Mouse (Mus musculus) hindbrain, embryonic 10.5 days (tissue): Measurements from ENCODE around the gene Axin2. TPM values are rescaled to one million over a fixed set of nuclear protein-coding genes. Genes with fewer than 3 reads are reported as not detected.

ENCODE experiments used
- DNase-seq: peaks from one replicate; pipeline ENCODE4 v3.0.0-alpha.2; 2017; ENCODE audit warnings: low spot score
- H3K27ac ChIP-seq: fragments of 300-500 bp; sonication (generic); 2 replicates; pipeline ENCODE4 v1.5.1; 2016; ENCODE audit warnings: mild to moderate bottlenecking, moderate library complexity
- H3K27me3 ChIP-seq: fragments of 300-500 bp; sonication (generic); 2 replicates; pipeline ENCODE4 v1.6.1; 2016; ENCODE audit warnings: mild to moderate bottlenecking; ENCODE audit not compliant: poor library complexity, insufficient read depth, severe bottlenecking
- H3K36me3 ChIP-seq: fragments of 300-500 bp; sonication (generic); 2 replicates; pipeline ENCODE4 v1.6.1; 2016; ENCODE audit warnings: mild to moderate bottlenecking, moderate library complexity
- H3K4me1 ChIP-seq: fragments of 300-500 bp; sonication (generic); replicated peaks from 2 replicates; pipeline ENCODE4 v1.6.1; 2016; ENCODE audit warnings: mild to moderate bottlenecking
- H3K4me3 ChIP-seq: fragments of 300-500 bp; sonication (generic); 2 replicates; pipeline ENCODE4 v1.5.1; 2016; ENCODE audit warnings: mild to moderate bottlenecking, moderate library complexity
- H3K9me3 ChIP-seq: fragments of 300-500 bp; sonication (generic); 2 replicates; pipeline ENCODE4 v1.6.1; 2016; ENCODE audit warnings: mild to moderate bottlenecking, moderate library complexity
- WGBS: fragments of 180-500 bp; shearing (Covaris S2); methylation state at CpG from one replicate; pipeline ENCODE4 v1.1.7; 2016; 5-methylcytosine and 5-hydroxymethylcytosine counted together
- polyA plus RNA-seq: library from polyadenylated mRNA; unstranded; fragments of >200 nt; fragmentation: Nextera tagmentation; extraction: Ambion mirVana; gene quantifications from 2 replicates; pipeline ENCODE4 v1.2.1, GENCODE M21; 2016

Axin2 gene
- polyA plus RNA-seq, 1 experiment from 2014 or later: 18.0 TPM

DNA sequence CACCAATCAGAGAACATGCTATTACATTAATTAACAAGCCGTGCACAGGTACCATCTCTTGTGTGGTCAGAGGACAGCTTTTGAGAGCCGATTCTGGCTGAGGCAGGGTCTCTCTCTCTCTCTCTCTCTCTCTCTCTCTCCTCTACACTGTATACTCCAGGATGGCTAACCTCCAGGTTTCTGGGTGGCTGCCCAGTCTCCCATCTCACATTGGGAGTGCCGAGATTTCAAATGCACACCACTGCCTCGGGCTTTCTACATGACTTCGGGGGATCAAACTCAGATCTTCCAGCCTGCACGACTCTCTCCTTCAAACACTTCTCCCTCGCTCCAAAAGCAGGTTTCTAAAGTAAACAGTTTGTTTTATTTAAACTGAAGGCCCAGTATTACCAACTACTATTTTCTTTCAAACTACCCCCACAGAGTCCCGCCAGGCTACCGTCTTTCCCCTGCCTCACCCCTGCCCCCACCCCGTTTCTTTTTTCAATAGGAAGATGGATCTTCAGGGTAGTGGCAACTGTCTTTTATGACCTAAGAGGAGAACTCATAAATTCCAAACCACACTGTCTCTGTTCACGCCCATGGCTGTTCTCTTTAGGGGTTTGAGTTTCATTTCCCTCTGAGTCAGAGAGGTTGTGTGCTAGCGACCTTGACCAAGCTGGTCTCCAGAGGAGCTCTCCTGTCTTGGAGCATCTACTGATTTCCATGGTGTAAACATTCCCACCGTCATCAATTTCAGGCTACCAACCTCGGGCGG, 43.5 kb downstream of the Axin2 start:
- Histone ChIP-seq H3K4me3 (no peak overlapping the region), H3K4me1 (peaks cover 29% of the 10 kb centered on the region), H3K27me3 (0 out of 2 replicates have a peak, but pooled peaks cover 5% of the 10 kb centered on the region), H3K27ac (no peak overlapping the region), H3K9me3 (no peaks in the 10 kb centered on the region), H3K36me3 (no peaks in the 10 kb centered on the region)
- no peak for DNase-seq
- 83% methylated on average over 15 of the region's 15 CpGs for WGBS

DNA sequence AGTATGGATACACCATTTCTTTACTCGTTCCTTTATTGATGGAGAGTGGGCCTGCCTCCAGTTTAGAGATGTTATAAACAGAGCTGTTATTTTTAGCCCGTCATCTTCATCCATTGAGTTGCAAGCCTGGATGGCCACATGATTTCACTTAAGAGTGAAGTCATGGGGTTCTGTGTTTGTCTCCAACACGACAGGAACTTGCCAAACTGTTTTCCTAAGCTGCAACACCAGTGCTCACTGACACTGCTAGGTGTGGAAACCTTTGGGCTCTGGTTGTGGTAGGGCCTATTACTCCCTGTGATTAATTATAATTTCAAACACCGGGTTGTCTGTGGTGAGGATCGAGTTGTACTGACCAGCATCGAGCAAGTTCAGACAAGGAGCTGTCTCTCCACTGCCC, 45.6 kb downstream of the Axin2 start:
- DNase-seq: no peak
- Histone ChIP-seq H3K4me3 (no peak overlapping the region), H3K4me1 (peaks cover 15% of the 10 kb centered on the region), H3K36me3 (no peaks in the 10 kb centered on the region), H3K27me3 (no peaks in the 10 kb centered on the region), H3K9me3 (no peaks in the 10 kb centered on the region; the same call in 1 of the 2 replicates), H3K27ac (no peak overlapping the region)
- WGBS: 70% methylated on average over 6 of the region's 6 CpGs

DNA sequence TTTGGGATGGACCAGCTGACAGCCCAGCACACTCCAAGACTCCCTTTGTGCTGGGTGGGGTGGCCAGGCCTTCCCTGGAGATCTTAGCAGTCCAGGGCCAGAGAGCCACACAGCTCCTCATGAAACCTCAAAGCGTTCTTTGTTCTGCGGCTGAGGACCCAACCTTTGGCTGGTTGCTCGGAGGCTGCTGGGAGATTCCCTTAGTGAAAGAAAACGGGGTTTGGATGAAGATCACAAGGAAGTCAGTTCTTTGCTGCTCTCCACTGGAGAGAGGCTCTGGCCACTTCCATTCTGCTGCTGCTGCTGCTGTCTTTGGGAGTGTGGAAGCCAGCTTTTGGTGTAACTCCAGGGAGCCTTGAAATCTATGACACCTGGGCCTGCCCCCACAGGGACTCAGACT, 53.3 kb downstream of the Axin2 start:
- Histone ChIP-seq H3K4me1 (peaks cover 27% of the 10 kb centered on the region), H3K9me3 (no peaks in the 10 kb centered on the region; the same call in 1 of the 2 replicates), H3K27me3 (peaks cover 21% of the 10 kb centered on the region), H3K4me3 (no peak overlapping the region), H3K27ac (peak overlapping the region; percentile 65), H3K36me3 (no peaks in the 10 kb centered on the region)
- WGBS: 51% methylated on average over 4 of the region's 4 CpGs
- DNase-seq: no peak

DNA sequence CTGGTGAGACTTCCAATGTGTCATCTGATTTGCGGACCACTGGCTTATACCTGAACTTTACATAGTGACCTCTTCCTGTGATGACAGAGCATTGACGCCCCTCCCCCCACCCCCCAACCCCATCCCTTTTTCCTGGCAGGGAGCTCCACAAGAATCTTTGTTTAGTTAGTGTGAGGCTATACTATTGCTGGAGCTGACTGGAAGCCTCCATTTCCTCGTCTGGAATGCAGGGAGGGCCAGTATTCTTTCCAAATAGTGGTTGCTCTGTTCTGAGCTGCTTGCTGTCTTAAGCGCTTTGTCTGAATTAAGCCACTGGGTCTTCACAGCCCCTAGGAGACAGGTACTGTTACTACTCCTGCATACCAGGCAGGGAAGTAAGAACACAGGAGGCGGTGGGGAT, 53.7 kb downstream of the Axin2 start:
- no peaks in the 10 kb centered on the region for H3K36me3 ChIP-seq
- H3K27me3 ChIP-seq: peaks cover 21% of the 10 kb centered on the region
- 46% methylated on average over 5 of the region's 5 CpGs for WGBS
- peak overlapping the region; percentile 65 for H3K27ac ChIP-seq
- H3K4me1 ChIP-seq: peaks cover 27% of the 10 kb centered on the region
- no peak overlapping the region for H3K4me3 ChIP-seq
- DNase-seq: no peak
- no peaks in the 10 kb centered on the region; the same call in 1 of the 2 replicates for H3K9me3 ChIP-seq

DNA sequence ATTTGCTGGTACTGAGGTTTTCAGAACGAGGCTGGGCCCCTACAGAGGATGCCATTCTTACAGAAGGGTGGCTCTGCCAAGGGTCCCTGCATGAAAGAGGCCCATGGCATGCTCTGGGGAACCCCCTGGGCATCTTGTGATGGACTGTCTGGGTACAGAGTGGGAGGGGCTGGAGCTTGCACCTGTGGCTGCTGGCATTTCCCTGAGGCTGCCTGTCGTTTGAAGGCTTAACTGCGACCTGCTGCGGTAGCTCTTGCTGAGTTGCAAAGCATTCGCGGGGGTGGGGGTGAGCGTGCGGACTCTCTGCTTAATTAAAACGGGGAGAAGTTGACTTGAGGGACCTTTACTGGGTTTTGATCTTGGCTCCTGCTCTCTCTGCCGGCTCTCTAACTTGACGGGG, 55.4 kb downstream of the Axin2 start:
- DNase-seq: no peak
- Histone ChIP-seq H3K9me3 (peaks cover 3% of the 10 kb centered on the region; the same call in 1 of the 2 replicates), H3K27me3 (peaks cover 21% of the 10 kb centered on the region), H3K4me3 (no peak overlapping the region), H3K4me1 (peaks cover 27% of the 10 kb centered on the region), H3K36me3 (no peaks in the 10 kb centered on the region), H3K27ac (no peak overlapping the region)
- WGBS: 20% methylated on average over 11 of the region's 11 CpGs

DNA sequence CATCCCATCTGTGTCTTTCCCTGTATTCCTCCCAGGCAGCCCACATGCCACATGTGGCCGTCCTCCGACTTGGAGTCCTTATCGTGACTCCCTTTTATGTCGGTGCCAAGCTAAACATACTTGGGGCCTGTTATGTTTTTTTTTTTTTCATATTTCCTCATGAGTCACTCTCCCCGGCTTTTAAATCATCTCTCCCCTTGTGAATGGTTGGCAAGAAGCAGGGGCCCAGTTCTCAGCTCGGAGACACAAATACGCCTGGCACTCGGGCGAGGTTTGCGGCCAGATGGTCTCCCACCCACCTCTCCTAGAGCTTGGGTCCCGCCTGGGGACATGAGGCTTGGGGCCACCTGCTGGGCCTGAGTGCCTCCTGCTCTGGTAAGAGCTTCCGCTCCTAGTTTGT, 60.4 kb downstream of the Axin2 start:
- Histone ChIP-seq H3K27me3 (peaks cover 15% of the 10 kb centered on the region; the same call in 1 of the 2 replicates), H3K4me1 (peaks cover 24% of the 10 kb centered on the region), H3K36me3 (no peaks in the 10 kb centered on the region), H3K4me3 (no peak overlapping the region), H3K27ac (no peak overlapping the region), H3K9me3 (0 out of 2 replicates have a peak, but pooled peaks cover 3% of the 10 kb centered on the region)
- 84% methylated on average over 12 of the region's 12 CpGs for WGBS
- no peak for DNase-seq

DNA sequence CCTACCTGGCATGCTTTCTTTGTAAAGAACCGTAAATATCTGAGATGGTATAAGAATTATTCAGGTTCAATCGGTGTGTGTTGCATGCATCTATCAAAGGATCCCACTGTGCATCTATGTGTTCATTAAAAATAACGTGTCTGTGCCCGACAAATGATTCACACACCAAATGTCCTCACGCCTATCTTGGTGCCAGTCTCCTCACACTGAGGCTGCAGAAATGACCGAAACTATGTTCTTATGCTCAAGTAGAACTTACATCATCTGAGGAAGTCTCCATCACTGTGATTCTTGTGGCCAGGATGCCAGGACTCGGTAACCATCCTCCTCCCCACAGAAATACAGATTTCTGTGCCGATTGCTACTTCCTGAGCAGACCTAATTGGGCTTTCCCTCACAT, 60.9 kb downstream of the Axin2 start:
- peaks cover 10% of the 10 kb centered on the region; the same call in 1 of the 2 replicates for H3K27me3 ChIP-seq
- H3K36me3 ChIP-seq: no peaks in the 10 kb centered on the region
- H3K9me3 ChIP-seq: 0 out of 2 replicates have a peak, but pooled peaks cover 3% of the 10 kb centered on the region
- H3K27ac ChIP-seq: no peak overlapping the region
- 94% methylated on average over 8 of the region's 8 CpGs for WGBS
- H3K4me1 ChIP-seq: peaks cover 19% of the 10 kb centered on the region
- no peak for DNase-seq
- no peak overlapping the region for H3K4me3 ChIP-seq

DNA sequence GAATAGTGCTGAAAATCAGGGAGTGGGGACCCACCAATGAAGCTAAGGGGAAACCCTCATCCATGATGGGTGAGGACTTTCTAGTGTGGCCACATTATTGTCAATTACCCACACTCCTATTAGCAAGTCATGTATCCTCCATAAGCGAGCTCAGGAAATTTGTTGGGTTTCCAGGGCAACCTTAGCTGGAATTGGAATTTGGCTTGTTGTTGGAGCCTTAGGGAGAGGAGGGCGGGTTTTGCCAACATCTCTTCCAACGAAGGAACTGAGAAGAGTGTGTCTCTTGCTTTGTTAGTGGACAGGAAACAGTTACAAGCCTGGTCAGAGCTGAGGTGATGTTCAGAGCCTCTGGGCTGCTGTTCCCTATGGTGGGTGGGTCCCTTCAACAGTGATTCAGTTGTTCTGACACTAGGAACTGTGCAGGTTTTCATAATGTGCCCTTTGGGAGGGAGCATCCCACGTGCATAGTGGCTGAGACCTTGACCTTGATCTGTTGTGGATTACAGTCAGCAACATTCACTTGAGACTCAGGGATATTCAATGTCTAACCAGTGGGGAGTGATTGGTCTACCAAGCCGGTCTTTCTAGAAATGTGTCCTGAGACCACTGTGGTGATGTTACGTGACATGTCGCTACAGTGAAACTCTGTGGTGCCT, 63.4 kb downstream of the Axin2 start:
- WGBS: 70% methylated on average over 7 of the region's 7 CpGs
- H3K27me3 ChIP-seq: peaks cover 9% of the 10 kb centered on the region; the same call in 1 of the 2 replicates

DNA sequence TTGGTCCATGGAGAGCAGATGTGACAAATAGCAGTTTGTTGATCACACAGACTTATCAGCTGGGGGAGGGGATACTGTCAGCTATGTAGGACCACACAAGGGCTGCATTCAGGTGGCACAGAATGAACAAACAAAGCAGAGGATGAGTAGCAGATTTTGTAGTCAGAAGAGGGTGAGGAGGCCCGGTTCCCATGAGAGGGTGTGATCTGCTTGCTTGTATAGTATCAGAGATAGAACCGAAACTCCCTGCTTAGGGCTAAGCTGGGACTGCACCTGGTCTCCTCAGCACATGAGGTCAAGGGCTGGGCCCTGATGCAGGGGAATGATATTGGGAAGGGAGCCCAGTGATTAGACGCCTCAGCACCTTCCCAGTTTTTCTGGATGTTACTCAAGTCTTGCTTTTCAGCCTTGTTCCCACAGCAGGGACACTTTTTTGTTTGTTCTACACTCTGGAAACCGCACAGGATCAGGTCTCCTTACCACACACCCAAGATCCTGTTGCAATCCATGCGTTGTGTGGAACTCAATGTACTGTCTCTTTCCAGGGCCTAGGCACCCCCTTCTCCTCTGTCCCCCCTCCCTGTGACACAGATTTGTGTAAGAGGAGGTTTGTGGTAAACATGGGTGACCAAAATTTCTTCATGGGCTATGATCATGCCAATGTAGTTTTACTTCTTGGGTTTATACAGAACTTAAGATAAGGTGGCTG, 64.7 kb downstream of the Axin2 start:
- Histone ChIP-seq H3K9me3 (0 out of 2 replicates have a peak, but pooled peaks cover 3% of the 10 kb centered on the region), H3K27ac (peak overlapping the region; percentile 53), H3K4me1 (peaks cover 19% of the 10 kb centered on the region), H3K36me3 (no peaks in the 10 kb centered on the region), H3K27me3 (peaks cover 19% of the 10 kb centered on the region), H3K4me3 (no peak overlapping the region)
- WGBS: 76% methylated on average over 5 of the region's 5 CpGs
- no peak for DNase-seq

More for the DNA sequence above, 63.4 kb downstream of the Axin2 start:
- Histone ChIP-seq H3K9me3 (0 out of 2 replicates have a peak, but pooled peaks cover 3% of the 10 kb centered on the region), H3K4me1 (peaks cover 19% of the 10 kb centered on the region), H3K4me3 (no peak overlapping the region), H3K27ac (no peak overlapping the region), H3K36me3 (no peaks in the 10 kb centered on the region)
- no peak for DNase-seq

DNA sequence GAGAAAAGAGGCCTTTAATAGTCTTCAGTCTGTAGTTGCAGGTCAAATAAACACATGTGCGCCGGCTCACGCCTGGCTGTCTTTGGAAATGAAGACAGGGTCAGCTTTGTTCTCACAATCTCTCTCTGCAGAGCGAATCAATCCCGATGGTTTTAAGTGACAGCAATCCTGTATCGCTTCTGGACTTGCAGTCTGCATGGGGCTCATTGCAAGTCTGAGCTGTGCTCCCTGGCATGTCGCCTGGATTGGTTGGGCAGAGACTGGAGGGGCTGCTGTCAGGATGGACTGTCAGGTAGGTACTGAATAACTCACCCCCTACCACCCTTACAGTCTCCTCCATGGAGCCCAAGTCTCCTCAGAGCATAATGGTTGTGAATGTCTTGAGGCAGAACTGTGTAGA, 65.7 kb downstream of the Axin2 start:
- Histone ChIP-seq H3K36me3 (no peaks in the 10 kb centered on the region), H3K4me1 (peaks cover 19% of the 10 kb centered on the region), H3K4me3 (no peak overlapping the region), H3K27me3 (peaks cover 25% of the 10 kb centered on the region), H3K9me3 (no peaks in the 10 kb centered on the region), H3K27ac (no peak overlapping the region)
- peak; percentile 15 for DNase-seq
- 68% methylated on average over 7 of the region's 7 CpGs for WGBS

DNA sequence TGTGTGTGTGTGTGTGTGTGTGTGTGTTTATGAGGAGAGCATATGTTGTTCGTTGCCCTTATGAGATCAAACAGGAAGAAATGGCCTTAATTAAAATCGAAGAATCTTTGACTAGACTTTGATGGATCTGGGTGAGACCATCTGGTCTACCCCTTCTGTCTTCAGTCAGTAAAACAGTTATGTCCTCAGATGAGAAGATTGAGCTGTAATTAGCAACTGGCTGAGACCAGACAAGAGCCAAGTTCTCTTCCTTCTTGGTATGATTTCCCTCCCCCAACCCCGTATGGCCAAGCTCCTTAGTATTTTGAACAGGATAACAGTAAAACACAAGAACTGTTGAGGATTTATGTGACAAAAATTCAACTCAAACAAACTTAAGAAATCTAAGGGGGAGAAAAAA, 67.1 kb downstream of the Axin2 start:
- no peak for DNase-seq
- H3K27ac ChIP-seq: no peak overlapping the region
- H3K4me3 ChIP-seq: no peak overlapping the region
- no peaks in the 10 kb centered on the region for H3K36me3 ChIP-seq
- H3K27me3 ChIP-seq: peaks cover 39% of the 10 kb centered on the region
- H3K4me1 ChIP-seq: peaks cover 19% of the 10 kb centered on the region
- no peaks in the 10 kb centered on the region for H3K9me3 ChIP-seq
- 90% methylated on average over 3 of the region's 3 CpGs for WGBS

DNA sequence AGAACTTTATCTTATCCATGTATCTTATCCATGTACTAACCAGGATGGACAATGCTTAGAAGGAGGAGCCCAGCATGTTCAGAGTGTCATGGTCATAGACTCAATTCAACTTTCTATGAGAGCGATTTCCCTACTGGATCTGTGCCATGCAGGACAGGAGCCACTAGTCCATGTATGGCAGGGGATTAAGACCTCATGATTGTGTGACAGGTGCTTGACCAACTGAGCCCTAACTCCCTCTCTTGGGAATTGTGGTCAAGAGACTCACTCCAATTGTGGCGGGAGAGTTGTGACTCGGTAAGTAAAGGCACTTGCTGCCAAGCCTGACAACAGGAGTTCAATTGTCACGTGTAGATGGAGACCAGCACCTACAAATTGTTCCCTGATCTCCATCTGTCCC, 67.6 kb downstream of the Axin2 start:
- WGBS: 88% methylated on average over 4 of the region's 4 CpGs
- Histone ChIP-seq H3K27me3 (peaks cover 43% of the 10 kb centered on the region), H3K4me3 (no peak overlapping the region), H3K9me3 (no peaks in the 10 kb centered on the region), H3K4me1 (peaks cover 19% of the 10 kb centered on the region), H3K36me3 (no peaks in the 10 kb centered on the region), H3K27ac (no peak overlapping the region)
- DNase-seq: no peak
